Mouse (Mus musculus) lung, adult 2 months (tissue): ENCODE measurements around the gene Gm20696.

Source experiments
- CTCF ChIP-seq: fragments of 200-500 bp; IDR thresholded peaks from 2 replicates; pipeline ENCODE4 v1.5.1; 2011; ENCODE audit warnings: mild to moderate bottlenecking, low read length, control low read depth; ENCODE audit not compliant: insufficient read depth
- POLR2A ChIP-seq: fragments of 200-500 bp; IDR thresholded peaks from 2 replicates; pipeline ENCODE4 v1.6.1; 2011; ENCODE audit warnings: low read depth, mild to moderate bottlenecking, control low read depth, low read length, borderline replicate concordance; ENCODE audit errors: extremely low read depth

- no peak for TF ChIP-seq CTCF
- TF ChIP-seq POLR2A = no peak
These were observed 402.8 kb downstream of the Gm20696 start for GRCm38 (mm10) chr6:99263886-99264185.
